Mouse (Mus musculus): ENCODE measurements around the gene Hif3a. TPM values are rescaled to one million over a fixed set of nuclear protein-coding genes. Genes with fewer than 3 reads are reported as not detected.
A peak's percentile ranks its signal among the peaks of the same experiment; 100 is the strongest.
"Not testable (repeated sequence)": the region's sequence is repeated elsewhere in the genome, so short reads cannot be mapped to it uniquely, and the experiment has no call there.

Gene Hif3a
- polyA plus RNA-seq, 1 experiment from 2014 or later: 8.6 TPM

GRCm38 (mm10) chr7:17073904-17074615, 11.8 kb upstream of the Hif3a start, which contains the start of gene Psg16:
TSS of gene Psg16 (plus strand) at chr7:17074040.
- 72% methylated on average over 23 of the region's 23 CpGs for WGBS
- Histone ChIP-seq H3K36me3 (ENCODE audit: control insufficient read depth, insufficient read depth, low read length) (no peaks in the 10 kb centered on the region), H3K4me1 (replicated peaks; ENCODE audit: control insufficient read depth, insufficient read depth, low read length) (no peaks in the 10 kb centered on the region), H3K27me3 (ENCODE audit: control insufficient read depth, insufficient read depth, low read length) (no peaks in the 10 kb centered on the region), H3K9ac (ENCODE audit: low read length) (no peak within 1 kb of the TSS), H3K4me2 (ENCODE audit: low read depth, low read length, severe bottlenecking) (no peak within 1 kb of the TSS), H3K9me3 (ENCODE audit: control insufficient read depth, low read length) (no peaks in the 10 kb centered on the region), H3K27ac (ENCODE audit: low read depth, low read length) (no peak within 1 kb of the TSS), H3K4me3 (ENCODE audit: low read depth, low read length) (no peak within 1 kb of the TSS)
- DNase-seq (ENCODE audit: low spot score) (peak; percentile 79), ATAC-seq (replicated peaks; ENCODE audit: low FRiP score) (peak; percentile 79)

GRCm38 (mm10) chr7:17073513-17073903, 11.3 kb upstream of the Hif3a start:
- no peak overlapping the region for H3K4me2 ChIP-seq (ENCODE audit: low read depth, low read length, severe bottlenecking)
- H3K9ac ChIP-seq (ENCODE audit: low read length): no peak overlapping the region
- H3K27me3 ChIP-seq (ENCODE audit: control insufficient read depth, insufficient read depth, low read length): no peaks in the 10 kb centered on the region
- no peak overlapping the region for H3K4me3 ChIP-seq (ENCODE audit: low read depth, low read length)
- H3K27ac ChIP-seq (ENCODE audit: low read depth, low read length): no peak overlapping the region
- DNase-seq (ENCODE audit: low spot score) (no peak), ATAC-seq (replicated peaks; ENCODE audit: low FRiP score) (no peak)
- H3K36me3 ChIP-seq (ENCODE audit: control insufficient read depth, insufficient read depth, low read length): no peaks in the 10 kb centered on the region
- H3K9me3 ChIP-seq (ENCODE audit: control insufficient read depth, low read length): no peaks in the 10 kb centered on the region
- WGBS: 61% methylated on average over 5 of the region's 5 CpGs
- H3K4me1 ChIP-seq (replicated peaks; ENCODE audit: control insufficient read depth, insufficient read depth, low read length): no peaks in the 10 kb centered on the region

GRCm38 (mm10) chr7:17067651-17068050, 5.4 kb upstream of the Hif3a start:
- H3K36me3 ChIP-seq (ENCODE audit: control insufficient read depth, insufficient read depth, low read length); H3K27me3 ChIP-seq (ENCODE audit: control insufficient read depth, insufficient read depth, low read length); ATAC-seq (replicated peaks; ENCODE audit: low FRiP score); H3K4me3 ChIP-seq (ENCODE audit: low read depth, low read length); H3K9me3 ChIP-seq (ENCODE audit: control insufficient read depth, low read length); H3K27ac ChIP-seq (ENCODE audit: low read depth, low read length); H3K9ac ChIP-seq (ENCODE audit: low read length); H3K4me2 ChIP-seq (ENCODE audit: low read depth, low read length, severe bottlenecking); H3K4me1 ChIP-seq (replicated peaks; ENCODE audit: control insufficient read depth, insufficient read depth, low read length): not testable (repeated sequence)
- DNase-seq (ENCODE audit: low spot score): peak; percentile 11
- 65% methylated on average over 5 of the region's 5 CpGs for WGBS

GRCm38 (mm10) chr7:17067000-17067399, 4.8 kb upstream of the Hif3a start:
- 0 out of 2 replicates have a peak, but pooled peaks cover 2% of the 10 kb centered on the region for H3K27me3 ChIP-seq (ENCODE audit: control insufficient read depth, insufficient read depth, low read length)
- H3K9ac ChIP-seq (ENCODE audit: low read length): no peak overlapping the region
- no peak overlapping the region for H3K4me2 ChIP-seq (ENCODE audit: low read depth, low read length, severe bottlenecking)
- H3K9me3 ChIP-seq (ENCODE audit: control insufficient read depth, low read length): no peaks in the 10 kb centered on the region
- H3K36me3 ChIP-seq (ENCODE audit: control insufficient read depth, insufficient read depth, low read length): no peaks in the 10 kb centered on the region
- 0 out of 2 replicates have a peak, but pooled peaks cover 2% of the 10 kb centered on the region for H3K4me1 ChIP-seq (replicated peaks; ENCODE audit: control insufficient read depth, insufficient read depth, low read length)
- no peak for ATAC-seq (replicated peaks; ENCODE audit: low FRiP score)
- no peak overlapping the region for H3K27ac ChIP-seq (ENCODE audit: low read depth, low read length)
- DNase-seq (ENCODE audit: low spot score): no peak
- H3K4me3 ChIP-seq (ENCODE audit: low read depth, low read length): no peak overlapping the region

- 0 out of 2 replicates have a peak, but pooled peaks cover 2% of the 10 kb centered on the region for H3K27me3 ChIP-seq (ENCODE audit: control insufficient read depth, insufficient read depth, low read length)
- ATAC-seq (replicated peaks; ENCODE audit: low FRiP score) (no peak), DNase-seq (ENCODE audit: low spot score) (peak; percentile 88)
- 11% methylated on average over 2 of the region's 2 CpGs for WGBS
- no peak overlapping the region for H3K4me2 ChIP-seq (ENCODE audit: low read depth, low read length, severe bottlenecking)
- H3K27ac ChIP-seq (ENCODE audit: low read depth, low read length): no peak overlapping the region
- no peaks in the 10 kb centered on the region for H3K36me3 ChIP-seq (ENCODE audit: control insufficient read depth, insufficient read depth, low read length)
- H3K9me3 ChIP-seq (ENCODE audit: control insufficient read depth, low read length): no peaks in the 10 kb centered on the region
- H3K4me3 ChIP-seq (ENCODE audit: low read depth, low read length): no peak overlapping the region
- peaks cover 2% of the 10 kb centered on the region; the same call in 1 of the 2 replicates for H3K4me1 ChIP-seq (replicated peaks; ENCODE audit: control insufficient read depth, insufficient read depth, low read length)
- no peak overlapping the region for H3K9ac ChIP-seq (ENCODE audit: low read length)
Observed at GRCm38 (mm10) chr7:17066412-17066811, 4.2 kb upstream of the Hif3a start.

GRCm38 (mm10) chr7:17065620-17066019, 3.4 kb upstream of the Hif3a start:
- Histone ChIP-seq H3K36me3 (ENCODE audit: control insufficient read depth, insufficient read depth, low read length) (no peaks in the 10 kb centered on the region), H3K9me3 (ENCODE audit: control insufficient read depth, low read length) (no peaks in the 10 kb centered on the region), H3K27ac (ENCODE audit: low read depth, low read length) (no peak overlapping the region), H3K4me1 (replicated peaks; ENCODE audit: control insufficient read depth, insufficient read depth, low read length) (peaks cover 5% of the 10 kb centered on the region; the same call in 1 of the 2 replicates), H3K27me3 (ENCODE audit: control insufficient read depth, insufficient read depth, low read length) (0 out of 2 replicates have a peak, but pooled peaks cover 2% of the 10 kb centered on the region), H3K4me2 (ENCODE audit: low read depth, low read length, severe bottlenecking) (no peak overlapping the region), H3K4me3 (ENCODE audit: low read depth, low read length) (no peak overlapping the region), H3K9ac (ENCODE audit: low read length) (no peak overlapping the region)
- ATAC-seq (replicated peaks; ENCODE audit: low FRiP score) (no peak), DNase-seq (ENCODE audit: low spot score) (no peak)
- 89% methylated on average over 9 of the region's 9 CpGs for WGBS

GRCm38 (mm10) chr7:17062845-17063244, 618 bp upstream of the Hif3a start:
- H3K9me3 ChIP-seq (ENCODE audit: control insufficient read depth, low read length): no peaks in the 10 kb centered on the region
- H3K9ac ChIP-seq (ENCODE audit: low read length): peak overlapping the region; percentile 59
- WGBS: 18% methylated on average over 11 of the region's 11 CpGs
- H3K4me1 ChIP-seq (replicated peaks; ENCODE audit: control insufficient read depth, insufficient read depth, low read length): peaks cover 19% of the 10 kb centered on the region; the same call in 1 of the 2 replicates
- no peaks in the 10 kb centered on the region for H3K36me3 ChIP-seq (ENCODE audit: control insufficient read depth, insufficient read depth, low read length)
- H3K27me3 ChIP-seq (ENCODE audit: control insufficient read depth, insufficient read depth, low read length): 0 out of 2 replicates have a peak, but pooled peaks cover 2% of the 10 kb centered on the region
- peak overlapping the region; percentile 34 for H3K4me3 ChIP-seq (ENCODE audit: low read depth, low read length)
- H3K4me2 ChIP-seq (ENCODE audit: low read depth, low read length, severe bottlenecking): peak overlapping the region; percentile 68
- ATAC-seq (replicated peaks; ENCODE audit: low FRiP score): peak; percentile 17
- no peak overlapping the region for H3K27ac ChIP-seq (ENCODE audit: low read depth, low read length)
- DNase-seq (ENCODE audit: low spot score): no peak

- Histone ChIP-seq H3K9ac (ENCODE audit: low read length) (no peak overlapping the region), H3K27me3 (ENCODE audit: control insufficient read depth, insufficient read depth, low read length) (0 out of 2 replicates have a peak, but pooled peaks cover 2% of the 10 kb centered on the region), H3K4me1 (replicated peaks; ENCODE audit: control insufficient read depth, insufficient read depth, low read length) (peaks cover 24% of the 10 kb centered on the region; the same call in 1 of the 2 replicates), H3K27ac (ENCODE audit: low read depth, low read length) (0 out of 2 replicates have a peak overlapping the region, but pooled peaks have one; percentile 15), H3K4me3 (ENCODE audit: low read depth, low read length) (no peak overlapping the region), H3K4me2 (ENCODE audit: low read depth, low read length, severe bottlenecking) (peak overlapping the region; percentile 2; the same call in 1 of the 2 replicates), H3K9me3 (ENCODE audit: control insufficient read depth, low read length) (no peaks in the 10 kb centered on the region), H3K36me3 (ENCODE audit: control insufficient read depth, insufficient read depth, low read length) (no peaks in the 10 kb centered on the region)
- ATAC-seq (replicated peaks; ENCODE audit: low FRiP score) (no peak), DNase-seq (ENCODE audit: low spot score) (no peak)
- WGBS: 79% methylated on average over 22 of the region's 22 CpGs
Observed at GRCm38 (mm10) chr7:17060782-17061605, 1.2 kb downstream of the Hif3a start.

Data from forebrain, embryonic 11.5 days (tissue).